Mouse (Mus musculus) CH12.LX (cell line): ENCODE data around the gene Fbxo47. TPM values are rescaled to one million over a fixed set of nuclear protein-coding genes. Genes with fewer than 3 reads are reported as not detected.

Experiments used
- DNase-seq: peaks from one replicate; pipeline ENCODE4 v3.0.0-alpha.2; 2013; ENCODE audit errors: extremely low read depth
- H3K27ac ChIP-seq: 2 replicates; pipeline ENCODE4 v1.5.1; 2012; ENCODE audit warnings: low read depth, mild to moderate bottlenecking, control low read depth, moderate library complexity; ENCODE audit not compliant: insufficient read depth
- H3K27me3 ChIP-seq: replicated peaks from 2 replicates; pipeline ENCODE3; 2012; ENCODE audit warnings: inconsistent platforms
- H3K36me3 ChIP-seq, 2 experiments: replicated peaks in 1 of 2; 2 replicates each; pipeline versions ENCODE3 to v1.6.1; 2012; ENCODE audit warnings: inconsistent platforms in 1 of 2, low read length in 1 of 2, mild to moderate bottlenecking in 1 of 2, mixed read lengths in 1 of 2, moderate library complexity in 1 of 2; ENCODE audit not compliant: control insufficient read depth in 1 of 2, insufficient read depth in 1 of 2
- H3K4me1 ChIP-seq, 2 experiments: 2 replicates each; pipeline ENCODE4 v1.6.1; 2012; ENCODE audit warnings: inconsistent platforms in 1 of 2, moderate library complexity in 1 of 2; ENCODE audit not compliant: insufficient read depth in 2 of 2, control insufficient read depth in 1 of 2
- H3K4me2 ChIP-seq: 2 replicates; pipeline ENCODE4 v1.6.1; 2012; ENCODE audit warnings: low read depth, mild to moderate bottlenecking, control low read depth; ENCODE audit not compliant: poor library complexity, insufficient read depth, severe bottlenecking
- H3K4me3 ChIP-seq, 3 experiments: fragments of 150-350 bp in 1 of 3; sonication (generic) in 1 of 3; replicated peaks in 1 of 3; 2 replicates each; pipeline versions ENCODE3 to v1.5.1; 2011 to 2012; ENCODE audit warnings: low read depth in 2 of 3, low read length in 2 of 3, mild to moderate bottlenecking in 2 of 3, moderate library complexity in 2 of 3, control low read depth in 1 of 3, improper control_type of control experiment in 1 of 3, inconsistent platforms in 1 of 3, mixed read lengths in 1 of 3; ENCODE audit not compliant: poor library complexity in 1 of 3
- H3K79me2 ChIP-seq: replicated peaks from 2 replicates; pipeline ENCODE4 v1.6.1; 2012; ENCODE audit warnings: mild to moderate bottlenecking, moderate library complexity; ENCODE audit not compliant: control insufficient read depth, poor library complexity, insufficient read depth, severe bottlenecking; ENCODE audit errors: extremely low read depth
- H3K9ac ChIP-seq: 2 replicates; pipeline ENCODE4 v1.6.1; 2012; ENCODE audit warnings: low read depth, mild to moderate bottlenecking, control low read depth, moderate library complexity; ENCODE audit not compliant: insufficient read depth
- H3K9me3 ChIP-seq: replicated peaks from 2 replicates; pipeline ENCODE3; 2012; ENCODE audit warnings: low read length, inconsistent platforms, mixed read lengths
- BHLHE40 ChIP-seq: IDR thresholded peaks from 2 replicates; pipeline ENCODE4 v1.6.1; 2011; ENCODE audit warnings: mild to moderate bottlenecking, low read depth, low read length, improper control_type of control experiment
- E2F4 ChIP-seq: IDR thresholded peaks from 2 replicates; pipeline ENCODE4 v1.6.1; 2011; ENCODE audit warnings: low read depth, low read length, improper control_type of control experiment; ENCODE audit not compliant: insufficient replicate concordance
- ELF1 ChIP-seq: IDR thresholded peaks from 2 replicates; pipeline ENCODE4 v1.6.1; 2014; ENCODE audit warnings: low read depth, mild to moderate bottlenecking, inconsistent platforms, low read length, improper control_type of control experiment
- EP300 ChIP-seq: IDR thresholded peaks from 2 replicates; pipeline ENCODE4 v1.6.1; 2011; ENCODE audit warnings: low read length, improper control_type of control experiment
- ETS1 ChIP-seq: conservative IDR thresholded peaks from 2 replicates; pipeline ENCODE4 v1.6.1; 2012; ENCODE audit warnings: low read depth, mild to moderate bottlenecking, inconsistent platforms, low read length, improper control_type of control experiment, moderate library complexity
- GABPA ChIP-seq: IDR thresholded peaks from 2 replicates; pipeline ENCODE4 v1.6.1; 2012; ENCODE audit warnings: low read depth, low read length, improper control_type of control experiment, inconsistent platforms; ENCODE audit not compliant: insufficient replicate concordance
- JUN ChIP-seq: IDR thresholded peaks from 2 replicates; pipeline ENCODE4 v1.6.1; 2011; ENCODE audit warnings: low read depth, mild to moderate bottlenecking, low read length, improper control_type of control experiment, moderate library complexity; ENCODE audit not compliant: insufficient read depth
- KAT2A ChIP-seq: IDR thresholded peaks from 2 replicates; pipeline ENCODE4 v1.6.1; 2012; ENCODE audit warnings: low read length, improper control_type of control experiment, inconsistent platforms; ENCODE audit not compliant: insufficient replicate concordance
- MAZ ChIP-seq: IDR thresholded peaks from 2 replicates; pipeline ENCODE4 v1.6.1; 2012; ENCODE audit warnings: low read depth, mild to moderate bottlenecking, inconsistent platforms, low read length, improper control_type of control experiment, moderate library complexity
- MEF2A ChIP-seq: IDR thresholded peaks from 2 replicates; pipeline ENCODE4 v1.6.1; 2014; ENCODE audit warnings: low read depth, mild to moderate bottlenecking, inconsistent platforms, low read length, improper control_type of control experiment, borderline replicate concordance
- MXI1 ChIP-seq: IDR thresholded peaks from 2 replicates; pipeline ENCODE4 v1.6.1; 2011; ENCODE audit warnings: mild to moderate bottlenecking, low read depth, low read length, improper control_type of control experiment
- NELFE ChIP-seq: IDR thresholded peaks from 2 replicates; pipeline ENCODE4 v1.6.1; 2011; ENCODE audit warnings: low read depth, low read length, improper control_type of control experiment
- NRF1 ChIP-seq: IDR thresholded peaks from 2 replicates; pipeline ENCODE4 v1.6.1; 2014; ENCODE audit warnings: low read depth, mild to moderate bottlenecking, inconsistent platforms, low read length, improper control_type of control experiment, moderate library complexity
- POLR2AphosphoS2 ChIP-seq: IDR thresholded peaks from 2 replicates; pipeline ENCODE4 v1.6.1; 2011; ENCODE audit warnings: low read depth, low read length, improper control_type of control experiment
- RAD21 ChIP-seq: IDR thresholded peaks from 2 replicates; pipeline ENCODE4 v1.6.1; 2011; ENCODE audit warnings: low read depth, mild to moderate bottlenecking, low read length, improper control_type of control experiment, moderate library complexity
- SIN3A ChIP-seq: IDR thresholded peaks from 2 replicates; pipeline ENCODE4 v1.6.1; 2012; ENCODE audit warnings: low read length, improper control_type of control experiment, inconsistent platforms
- SMC3 ChIP-seq: IDR thresholded peaks from 2 replicates; pipeline ENCODE4 v1.6.1; 2011; ENCODE audit warnings: low read depth, low read length, improper control_type of control experiment
- UBTF ChIP-seq: IDR thresholded peaks from 2 replicates; pipeline ENCODE4 v1.6.1; 2012; ENCODE audit warnings: low read depth, mild to moderate bottlenecking, inconsistent platforms, low read length, improper control_type of control experiment, moderate library complexity
- ZMIZ1 ChIP-seq: IDR thresholded peaks from 2 replicates; pipeline ENCODE4 v1.6.1; 2012; ENCODE audit warnings: low read depth, mild to moderate bottlenecking, inconsistent platforms, low read length, improper control_type of control experiment
- dilution Hi-C: fragments of 300-500 bp; cut with MboI; formaldehyde crosslinking; loops from 2 replicates; pipeline ENCODE4 v1.14.3; 2020; ENCODE audit warnings: low sequenced_read_pairs; ENCODE audit not compliant: extremely low pct_unique_long_range_greater_than_20kb, extremely low pct_ligation_motif_present
- in situ Hi-C: fragments of 300-500 bp; cut with MboI; formaldehyde crosslinking; loops from 3 replicates; pipeline ENCODE4 v1.14.3; 2019; ENCODE audit warnings: low sequenced_read_pairs, low pct_ligation_motif_present, low pct_unique_long_range_greater_than_20kb, mixed read lengths
- polyA plus RNA-seq: library from polyadenylated mRNA; unstranded; fragments of >175 nt; gene quantifications from 2 replicates; pipeline ENCODE4 v1.2.1, GENCODE M21; 2012; ENCODE audit warnings: low read depth; ENCODE audit not compliant: insufficient read length
- total RNA-seq, 2 experiments: library from RNA; depleted of rRNA; stranded (reverse); fragments of 300-350 nt in 1 of 2; fragments of >200 nt in 1 of 2; gene quantifications; 2 replicates each; pipeline ENCODE4 v1.2.3; 2012 to 2014

Fbxo47 gene
- total and polyA plus RNA-seq, 3 experiments = 1.1 to 3.0 (median 2.0) TPM

- H3K79me2 ChIP-seq = no peaks in the 10 kb centered on the region
- in situ Hi-C loops (loop anchor here (5.0 kb wide), 1 partner anchor 83 kb away; the partner anchor contains the start of gene Lasp1), dilution Hi-C loops (no loop called here)
- TF ChIP-seq MEF2A = no peak
- TF ChIP-seq ELF1 = no peak
- no peak for TF ChIP-seq UBTF
- TF ChIP-seq SIN3A = no peak
- TF ChIP-seq NRF1 = no peak
- no peak for TF ChIP-seq RAD21
- TF ChIP-seq MXI1 = no peak
- no peak for TF ChIP-seq E2F4
- TF ChIP-seq NELFE = no peak
- no peak for TF ChIP-seq POLR2AphosphoS2
- TF ChIP-seq EP300 = no peak
- no peak for TF ChIP-seq BHLHE40
- TF ChIP-seq GABPA = no peak
- no peak for TF ChIP-seq JUN
- TF ChIP-seq ZMIZ1 = no peak
- TF ChIP-seq, all 38 proteins: peak for 0
- H3K9me3 ChIP-seq = peaks cover 4% of the 10 kb centered on the region
- H3K4me2 ChIP-seq = no peak overlapping the region
- no peak for DNase-seq
- no peak overlapping the region for H3K9ac ChIP-seq
- H3K4me1 ChIP-seq = peaks cover 0 to 7% of the 10 kb centered on the region in 2 experiments; a peak in 2 of 4 replicates
- H3K27ac ChIP-seq = no peak overlapping the region
- no peaks in the 10 kb centered on the region for H3K36me3 ChIP-seq
- H3K4me3 ChIP-seq = no peak overlapping the region
- no peaks in the 10 kb centered on the region for H3K27me3 ChIP-seq
Measured at GRCm38 (mm10) chr11:97880362-97880761, 3.6 kb downstream of the Fbxo47 start.

GRCm38 (mm10) chr11:97877341-97877740 is 6.6 kb downstream of the Fbxo47 start:
- dilution Hi-C loops = no loop called here
- TF ChIP-seq SMC3 (no peak), ZMIZ1 (no peak), ETS1 (no peak), MAZ (no peak), NELFE (no peak), KAT2A (no peak), E2F4 (no peak)
- TF ChIP-seq, all 38 proteins: peak for 0

More at GRCm38 (mm10) chr11:97877341-97877740, 6.6 kb downstream of the Fbxo47 start:
- DNase-seq = no peak
- no peak overlapping the region for H3K9ac ChIP-seq
- no peaks in the 10 kb centered on the region for H3K36me3 ChIP-seq
- H3K4me3 ChIP-seq = no peak overlapping the region
- no peak overlapping the region for H3K27ac ChIP-seq
- no peaks in the 10 kb centered on the region for H3K79me2 ChIP-seq
- no peaks in the 10 kb centered on the region; a peak in 1 of 4 replicates for H3K4me1 ChIP-seq
- H3K4me2 ChIP-seq = no peak overlapping the region
- no peaks in the 10 kb centered on the region for H3K27me3 ChIP-seq
- in situ Hi-C loops = no loop called here
- no peaks in the 10 kb centered on the region for H3K9me3 ChIP-seq
